In genomic region chr12:117156256-117156655, GRCm38 (mm10) we compare ENCODE assay signal across 15 mouse cellular contexts.
DNase-seq lines count a peak whose midpoint lies in the region; ATAC-seq and TF ChIP-seq lines count a peak whose summit lies in the region.
"Had no signal": no experiment of that assay in that cellular context is flagged by ENCODE, and none has a peak within 500 bp of the region (broad histone marks: within the 10 kb centered on the region; RNA-seq: fewer than 3 reads in every experiment).

No protein-coding gene starts in this region.

- peaks cover 22% of the 10 kb centered on the region for H3K36me3 ChIP-seq in hindbrain, embryonic 10.5 days
- peaks cover 37% of the 10 kb centered on the region for H3K36me3 ChIP-seq in midbrain, embryonic 10.5 days
- H3K36me3 ChIP-seq in neural tube, embryonic 15.5 days: no peaks in the 10 kb centered on the region

- peak overlapping the region; percentile 90 for H3K27ac ChIP-seq in layer of hippocampus, adult 2 months
- H3K27ac ChIP-seq in hindbrain, embryonic 10.5 days: peak overlapping the region; percentile 97
- peak overlapping the region; percentile 98 for H3K27ac ChIP-seq in midbrain, embryonic 10.5 days (replicated peaks)
- H3K27ac ChIP-seq in neural tube, embryonic 15.5 days (replicated peaks): peak overlapping the region; percentile 77; the same call in 1 of the 2 replicates
- H3K27ac ChIP-seq: heart, adult 2 months had no signal

- H3K4me2 ChIP-seq in neural tube, embryonic 15.5 days: peak overlapping the region; percentile 87

- H3K4me1 ChIP-seq in hindbrain, embryonic 10.5 days (replicated peaks): peaks cover 86% of the 10 kb centered on the region
- H3K4me1 ChIP-seq in midbrain, embryonic 10.5 days: peaks cover 70% of the 10 kb centered on the region
- H3K4me1 ChIP-seq in neural tube, embryonic 15.5 days: peaks cover 75% of the 10 kb centered on the region

- no peak for TF ChIP-seq CTCF in layer of hippocampus, adult 2 months (conservative IDR thresholded peaks at IDR 0.05)

- no peak for DNase-seq in layer of hippocampus, adult 2 months (ENCODE audit: low spot score in 2 of 2)
- no peak for DNase-seq in layer of hippocampus, postnatal 14 days (ENCODE audit: low spot score in 2 of 2)
- DNase-seq in hindbrain, embryonic 10.5 days (ENCODE audit: low spot score): no peak
- DNase-seq in midbrain, embryonic 10.5 days (ENCODE audit: low spot score): no peak
- no peak for DNase-seq in thymus, postnatal 10 days (ENCODE audit: low spot score in 2 of 2)
- DNase-seq in spleen, postnatal 14 days (ENCODE audit: low spot score in 2 of 2): no peak
- DNase-seq in cerebellum, postnatal 14 days: no peak
- DNase-seq: adrenal gland, adult 8-10 months; cerebellum, postnatal 36 days; heart, adult 2 months; kidney, adult 18-20 months; layer of hippocampus, adult 9-11 months; lung, adult 18-20 months had no signal

- 10% methylated on average over 5 of the region's 5 CpGs for WGBS in hindbrain, embryonic 10.5 days
- WGBS in midbrain, embryonic 10.5 days: 5% methylated on average over 5 of the region's 5 CpGs
- 19% methylated on average over 5 of the region's 5 CpGs for WGBS in neural tube, embryonic 15.5 days

- H3K4me3 ChIP-seq in layer of hippocampus, adult 2 months: peak overlapping the region; percentile 68
- peak overlapping the region; percentile 95 for H3K4me3 ChIP-seq in hindbrain, embryonic 10.5 days
- H3K4me3 ChIP-seq in midbrain, embryonic 10.5 days: peak overlapping the region; percentile 94
- peak overlapping the region; percentile 63 for H3K4me3 ChIP-seq in neural tube, embryonic 15.5 days (replicated peaks)
- H3K4me3 ChIP-seq: heart, adult 2 months; megakaryocyte, embryonic 14.5 days had no signal

- H3K27me3 ChIP-seq in hindbrain, embryonic 10.5 days (ENCODE audit: insufficient read depth, poor library complexity, severe bottlenecking): peaks cover 89% of the 10 kb centered on the region
- H3K27me3 ChIP-seq in midbrain, embryonic 10.5 days (ENCODE audit: low read depth, poor library complexity, severe bottlenecking): peaks cover 81% of the 10 kb centered on the region
- H3K27me3 ChIP-seq in neural tube, embryonic 15.5 days (replicated peaks): peaks cover 65% of the 10 kb centered on the region

- ATAC-seq in neural tube, embryonic 15.5 days (ENCODE audit: low FRiP score): no peak

- H3K9me3 ChIP-seq in hindbrain, embryonic 10.5 days: no peaks in the 10 kb centered on the region
- no peaks in the 10 kb centered on the region for H3K9me3 ChIP-seq in midbrain, embryonic 10.5 days (replicated peaks)
- no peaks in the 10 kb centered on the region for H3K9me3 ChIP-seq in neural tube, embryonic 15.5 days (replicated peaks)

- peak overlapping the region; percentile 62 for H3K9ac ChIP-seq in neural tube, embryonic 15.5 days (replicated peaks)
